Mouse (Mus musculus) adrenal gland, postnatal 14 days (tissue): ENCODE measurements around the gene Adnp. TPM values are rescaled to one million over a fixed set of nuclear protein-coding genes. Genes with fewer than 3 reads are reported as not detected.

ENCODE experiments used
- DNase-seq: peaks from one replicate; pipeline ENCODE4 v3.0.0; 2021; ENCODE audit warnings: mixed read lengths
- microRNA-seq, 2 experiments: library from miRNA; unstranded; fragments of <30 nt; microRNA quantifications; one replicate each; pipeline ENCODE4 v1.2.0; 2021
- total RNA-seq: library from RNA; stranded (reverse); gene quantifications from 2 replicates; pipeline ENCODE4 v1.2.3, GENCODE M21; 2021

The Adnp gene
- total RNA-seq, 1 experiment from 2014 or later, result 48.9 TPM

DNA sequence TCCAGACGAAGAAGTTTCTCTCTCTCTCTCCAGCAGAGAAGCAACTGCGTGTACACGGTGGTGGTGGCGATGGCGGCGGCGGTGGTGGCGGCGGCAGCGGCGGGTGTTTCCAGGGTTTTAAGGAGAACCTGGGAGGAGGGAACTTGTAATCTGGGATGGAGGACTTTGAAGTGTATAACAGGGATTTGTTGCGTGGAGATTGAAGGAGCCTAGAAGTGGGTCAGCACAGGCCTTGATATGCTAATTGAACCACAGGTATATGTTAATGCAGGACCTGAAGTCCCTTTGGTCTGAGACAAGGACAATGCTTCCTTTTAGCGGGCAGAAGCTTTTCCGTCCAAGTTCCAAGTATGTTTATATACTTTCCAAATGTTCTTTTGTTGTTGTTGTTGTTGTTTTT is 50.6 kb downstream of the Adnp start:
- DNase-seq, result no peak

DNA sequence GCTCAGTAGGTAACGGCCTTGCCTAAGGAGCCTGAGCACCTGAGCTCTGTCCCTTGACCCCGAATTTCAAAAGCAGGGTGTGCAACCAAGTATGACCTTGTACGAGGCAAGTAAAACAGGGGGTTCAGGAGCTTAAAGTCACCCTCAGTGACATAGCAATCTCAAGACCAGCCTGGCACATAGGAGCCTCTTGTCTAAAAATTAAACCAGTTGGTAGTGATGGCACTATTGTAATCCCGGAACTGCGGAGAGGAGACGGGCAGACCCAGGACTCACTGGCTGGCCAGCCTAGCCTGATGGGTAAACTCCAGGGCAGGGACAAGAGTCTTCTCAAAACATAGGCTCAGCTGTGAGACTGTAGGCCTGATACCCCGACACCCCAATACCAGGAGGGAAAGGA is 51.2 kb downstream of the Adnp start:
- no peak for DNase-seq

DNA sequence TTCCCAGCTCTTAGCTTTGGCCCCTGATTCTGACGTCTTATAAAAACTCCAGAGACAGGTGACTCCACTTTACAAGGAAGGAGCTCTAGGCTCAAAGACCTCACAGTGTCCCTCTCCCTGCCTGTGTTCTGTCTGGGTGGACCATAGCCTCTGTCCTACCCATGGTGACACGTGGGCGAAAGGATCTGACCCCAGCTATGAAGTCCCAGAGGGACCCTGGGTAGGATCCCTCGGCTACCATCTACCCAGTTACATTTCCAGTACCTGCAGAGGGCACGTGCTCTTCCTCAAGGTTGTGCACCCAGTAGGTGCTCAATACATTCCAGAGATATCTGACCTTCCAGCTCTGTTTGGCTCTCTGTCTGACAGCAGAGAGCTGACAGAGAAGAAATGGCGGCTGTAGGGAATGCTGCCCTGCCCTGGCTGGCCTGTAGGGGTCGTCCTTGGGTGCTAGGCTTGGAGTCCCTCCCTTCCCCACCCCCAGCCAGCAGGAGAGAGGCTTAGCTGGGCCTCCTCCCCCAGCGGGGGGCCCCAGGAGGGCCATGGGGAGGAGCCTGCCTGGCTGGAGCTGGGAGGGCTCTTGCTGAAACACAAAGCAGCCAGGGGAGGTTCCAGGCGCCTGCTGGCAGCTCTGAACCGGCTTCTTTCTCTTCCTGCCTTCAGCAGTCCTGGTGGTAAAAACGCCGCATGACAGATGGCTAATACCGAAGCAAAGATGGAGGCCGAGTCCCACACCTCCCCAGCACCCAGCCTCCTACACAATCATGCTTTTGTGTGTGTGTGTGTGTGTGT is 52.6 kb downstream of the Adnp start:
- DNase-seq, result peak; percentile 96

DNA sequence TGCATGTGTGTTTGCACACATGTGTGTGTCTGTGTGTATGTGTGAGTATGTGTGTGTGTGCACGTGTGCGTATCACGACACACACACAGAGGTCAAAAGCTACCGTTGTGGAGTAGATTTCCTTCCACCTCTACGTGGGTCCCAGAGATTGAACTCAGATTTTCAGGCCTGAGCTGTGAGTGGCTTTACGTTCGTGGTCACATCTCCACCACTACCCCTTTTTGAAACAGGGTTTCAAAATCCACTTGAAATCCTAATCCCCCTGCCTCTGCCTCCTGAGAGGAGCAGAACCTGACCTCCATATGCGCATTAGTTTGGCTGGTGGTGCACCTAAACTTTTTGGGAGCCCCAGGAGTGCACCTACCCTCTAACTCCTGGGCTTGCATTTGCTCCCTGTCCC is 57.7 kb downstream of the Adnp start:
- DNase-seq, result no peak

DNA sequence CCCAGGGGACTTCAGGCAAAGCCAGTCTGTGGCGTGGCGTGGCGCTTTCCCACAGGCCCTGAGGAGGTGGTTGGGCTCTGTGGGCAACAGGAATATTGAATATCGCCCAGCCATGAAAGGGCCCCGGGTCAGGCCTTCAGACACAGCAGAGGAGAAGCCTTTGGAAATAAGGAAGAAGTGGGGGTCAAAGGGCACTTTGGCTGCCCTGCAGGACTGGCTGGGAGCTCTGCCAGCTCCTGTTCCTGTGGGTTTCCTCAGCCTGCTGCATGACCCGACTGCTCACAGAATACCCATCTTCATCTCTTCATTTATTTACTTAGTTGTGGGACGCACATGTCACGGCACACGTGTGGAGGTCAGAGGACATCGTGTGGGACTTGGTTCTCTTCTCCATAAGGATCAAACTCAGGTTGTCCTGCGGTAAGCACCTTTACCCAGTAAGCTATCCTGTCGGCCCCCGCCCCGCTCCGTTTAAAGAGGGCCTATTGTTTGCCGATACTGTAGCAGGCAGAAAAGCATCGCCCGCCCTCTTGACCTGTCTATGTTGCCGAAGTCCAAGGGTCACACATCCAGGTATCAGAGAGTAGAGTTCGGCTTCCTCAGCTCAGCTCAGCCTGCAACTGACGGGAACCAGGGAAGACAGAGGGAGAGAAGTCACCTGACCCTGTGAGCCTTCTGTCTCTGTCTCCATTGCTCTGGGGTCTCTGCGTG is 59.0 kb downstream of the Adnp start:
- peak; percentile 56 for DNase-seq

DNA sequence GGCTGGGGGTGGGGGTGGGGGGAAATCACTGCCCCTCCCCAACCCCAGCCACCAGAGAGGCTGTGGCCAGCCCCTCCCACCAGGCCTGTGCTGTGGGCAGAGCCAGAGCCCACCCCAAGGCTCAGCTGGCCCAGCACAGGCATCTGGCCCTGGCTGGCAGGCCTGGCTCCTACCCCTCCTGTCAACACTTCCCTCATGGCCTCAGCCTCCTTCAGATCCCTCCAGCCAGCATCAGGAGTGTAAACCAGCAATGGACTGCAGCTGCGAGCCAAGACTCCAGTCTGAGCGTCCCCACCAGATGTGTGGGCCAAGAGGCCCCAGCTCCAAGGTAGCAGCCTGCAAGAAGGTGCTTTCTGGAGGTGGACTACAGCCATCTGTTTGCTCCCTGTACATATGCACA is 61.5 kb downstream of the Adnp start:
- no peak for DNase-seq

DNA sequence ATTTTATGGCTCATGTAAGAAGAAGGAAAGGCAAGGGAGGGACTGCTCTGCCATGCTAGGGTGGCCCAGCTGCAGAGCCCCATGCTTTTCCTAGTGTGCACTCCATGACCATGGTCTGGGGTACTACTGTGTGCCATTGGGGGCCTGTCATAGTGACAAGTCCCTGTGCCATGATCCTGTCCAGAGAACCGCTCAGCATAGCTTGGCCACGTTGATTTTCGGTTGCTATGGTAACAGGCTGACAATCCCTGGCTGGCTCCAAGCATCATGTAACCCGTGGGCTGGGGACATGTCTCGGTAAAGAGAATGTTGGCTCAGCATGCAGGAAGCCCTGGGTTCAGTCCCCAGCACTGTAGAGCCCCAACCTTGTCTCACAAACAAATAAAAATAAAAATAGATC is 63.1 kb downstream of the Adnp start:
- no peak for DNase-seq

DNA sequence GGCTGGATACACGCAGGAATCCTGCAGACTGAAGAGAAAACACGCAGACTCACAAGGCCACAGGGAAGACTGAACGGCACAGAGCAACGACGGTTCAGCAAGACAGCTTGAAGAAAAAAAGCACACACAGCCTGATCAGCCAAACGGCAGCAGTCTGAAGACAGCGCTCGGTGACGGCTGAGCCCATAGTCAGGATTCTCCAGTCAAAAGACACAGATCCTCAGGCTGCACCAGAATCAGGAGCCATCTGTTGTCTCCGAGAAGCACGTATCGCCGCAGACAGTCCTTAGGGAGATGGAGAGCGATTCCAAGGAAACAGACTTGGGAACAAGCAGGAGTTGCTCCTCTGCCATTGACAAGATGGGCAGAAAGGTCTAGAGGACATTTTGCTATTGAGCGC is 69.8 kb downstream of the Adnp start:
- DNase-seq, result no peak

Small RNAs within 50 kb of the gene (microRNA-seq; reads per million reads assigned to microRNA genes)
- gene Gm24561, result 0 reads per million in 2 experiments

Other genes starting within 250 kb of the Adnp start
- 2.6 and 5.3 TPM in 2 replicates for gene Ripor3, start 196.5 kb downstream of the Adnp start, total RNA-seq
- gene Pard6b, start 126.1 kb downstream of the Adnp start, total RNA-seq, result 1.7 and 1.9 TPM in 2 replicates
- 25.8 and 28.0 TPM in 2 replicates for gene Gm20716, start 23.3 kb upstream of the Adnp start, total RNA-seq
- gene Dpm1, start 23.5 kb upstream of the Adnp start, total RNA-seq, result 116 and 126 TPM in 2 replicates
- gene Mocs3, start 23.5 kb upstream of the Adnp start, total RNA-seq, result 11.9 and 12.2 TPM in 2 replicates
- 0.08 TPM in 1 of 2 replicates, not detected in the other for gene Kcng1, start 74.6 kb upstream of the Adnp start, total RNA-seq